Mouse (Mus musculus) MEL (cell line): ENCODE measurements at regions not wholly inside any gene's neighbourhood (a gene's known extent, or its start where the extent isn't known, plus 50 kb on each side); places are given as distances from the start of the nearest gene placed in this dataset.
A peak's percentile ranks its signal among the peaks of the same experiment; 100 is the strongest.

ENCODE experiments used
- DNase-seq: peaks from one replicate; pipeline ENCODE4 v3.0.0; 2011; ENCODE audit warnings: low read depth, low spot score
- H3K27ac ChIP-seq: 2 replicates; pipeline ENCODE4 v1.5.1; 2012; ENCODE audit warnings: low read depth, mild to moderate bottlenecking, control low read depth, low read length, moderate library complexity; ENCODE audit not compliant: control insufficient read depth
- H3K27me3 ChIP-seq, 2 experiments: fragments of 150-350 bp in 1 of 2; sonication (generic) in 1 of 2; 2 replicates each; pipeline ENCODE4 v1.6.1; 2012; ENCODE audit warnings: low read length in 2 of 2, mild to moderate bottlenecking in 2 of 2, improper control_type of control experiment in 1 of 2, moderate library complexity in 1 of 2; ENCODE audit not compliant: insufficient read depth in 2 of 2, control insufficient read depth in 1 of 2
- H3K36me3 ChIP-seq, 2 experiments: 2 replicates each; pipeline ENCODE4 v1.6.1; 2012 to 2014; ENCODE audit warnings: low read length in 2 of 2, improper control_type of control experiment in 1 of 2, inconsistent platforms in 1 of 2, mild to moderate bottlenecking in 1 of 2; ENCODE audit not compliant: insufficient read depth in 2 of 2, control insufficient read depth in 1 of 2
- H3K4me1 ChIP-seq, 2 experiments: fragments of 150-350 bp in 1 of 2; sonication (generic) in 1 of 2; 2 replicates each; pipeline ENCODE4 v1.6.1; 2012; ENCODE audit warnings: low read length in 2 of 2, improper control_type of control experiment in 1 of 2, mild to moderate bottlenecking in 1 of 2; ENCODE audit not compliant: insufficient read depth in 2 of 2, control insufficient read depth in 1 of 2
- H3K4me3 ChIP-seq, 2 experiments: fragments of 150-350 bp in 1 of 2; sonication (generic) in 1 of 2; 2 replicates each; pipeline ENCODE4 v1.5.1; 2012; ENCODE audit warnings: low read depth in 2 of 2, low read length in 2 of 2, mild to moderate bottlenecking in 2 of 2, moderate library complexity in 2 of 2, control low read depth in 1 of 2, improper control_type of control experiment in 1 of 2; ENCODE audit not compliant: control insufficient read depth in 1 of 2, insufficient read depth in 1 of 2
- H3K79me2 ChIP-seq: 2 replicates; pipeline ENCODE4 v1.6.1; 2012; ENCODE audit warnings: mild to moderate bottlenecking, low read length, moderate library complexity; ENCODE audit not compliant: control insufficient read depth, poor library complexity, insufficient read depth
- H3K9ac ChIP-seq: 2 replicates; pipeline ENCODE4 v1.6.1; 2012; ENCODE audit warnings: low read depth, mild to moderate bottlenecking, control low read depth, low read length, moderate library complexity; ENCODE audit not compliant: control insufficient read depth, poor library complexity, severe bottlenecking
- H3K9me3 ChIP-seq: fragments of 150-350 bp; sonication (generic); replicated peaks from 2 replicates; pipeline ENCODE4 v1.6.1; 2012; ENCODE audit warnings: mild to moderate bottlenecking, low read length, improper control_type of control experiment, moderate library complexity; ENCODE audit not compliant: insufficient read depth
- BHLHE40 ChIP-seq: IDR thresholded peaks from 2 replicates; pipeline ENCODE4 v1.6.1; 2012; ENCODE audit warnings: low read depth, mild to moderate bottlenecking, inconsistent platforms, low read length, improper control_type of control experiment, borderline replicate concordance
- CHD1 ChIP-seq: IDR thresholded peaks from 2 replicates; pipeline ENCODE4 v1.6.1; 2012; ENCODE audit warnings: low read depth, mild to moderate bottlenecking, inconsistent platforms, low read length, improper control_type of control experiment
- CHD2 ChIP-seq: IDR thresholded peaks from 2 replicates; pipeline ENCODE4 v1.6.1; 2011; ENCODE audit warnings: low read length, improper control_type of control experiment
- CTCF ChIP-seq, 3 experiments: IDR thresholded peaks in 2 of 3; conservative IDR thresholded peaks in 1 of 3; 2 replicates each; pipeline ENCODE4 v1.5.1; 2011 to 2012; ENCODE audit warnings: low read length in 3 of 3, low read depth in 2 of 3, mild to moderate bottlenecking in 2 of 3, improper control_type of control experiment in 1 of 3, inconsistent platforms in 1 of 3, mixed read lengths in 1 of 3, moderate library complexity in 1 of 3; ENCODE audit not compliant: control insufficient read depth in 1 of 3, insufficient read depth in 1 of 3, poor library complexity in 1 of 3, severe bottlenecking in 1 of 3
- E2F4 ChIP-seq: IDR thresholded peaks from 2 replicates; pipeline ENCODE4 v1.6.1; 2011; ENCODE audit warnings: low read depth, low read length, improper control_type of control experiment, borderline replicate concordance
- ELF1 ChIP-seq: IDR thresholded peaks from 2 replicates; pipeline ENCODE4 v1.6.1; 2014; ENCODE audit warnings: low read depth, mild to moderate bottlenecking, inconsistent platforms, low read length, improper control_type of control experiment, moderate library complexity
- EP300 ChIP-seq, 2 experiments: IDR thresholded peaks; 2 replicates each; pipeline ENCODE4 v1.6.1; 2011; ENCODE audit warnings: improper control_type of control experiment in 2 of 2, low read length in 2 of 2, low read depth in 1 of 2, mild to moderate bottlenecking in 1 of 2
- ETS1 ChIP-seq: IDR thresholded peaks from 2 replicates; pipeline ENCODE4 v1.6.1; 2012; ENCODE audit warnings: low read depth, mild to moderate bottlenecking, inconsistent platforms, low read length, improper control_type of control experiment, moderate library complexity
- GABPA ChIP-seq: IDR thresholded peaks from 2 replicates; pipeline ENCODE4 v1.6.1; 2012; ENCODE audit warnings: low read depth, mild to moderate bottlenecking, inconsistent platforms, low read length, improper control_type of control experiment, moderate library complexity
- GATA1 ChIP-seq: IDR thresholded peaks from 2 replicates; pipeline ENCODE4 v1.6.1; 2011; ENCODE audit warnings: low read depth, low read length, improper control_type of control experiment
- JUND ChIP-seq: IDR thresholded peaks from 2 replicates; pipeline ENCODE4 v1.6.1; 2011; ENCODE audit warnings: low read depth, mild to moderate bottlenecking, improper control_type of control experiment, low read length
- KAT2A ChIP-seq: conservative IDR thresholded peaks from 2 replicates; pipeline ENCODE4 v1.6.1; 2012; ENCODE audit warnings: low read depth, low read length, improper control_type of control experiment, inconsistent platforms
- MAX ChIP-seq: IDR thresholded peaks from 2 replicates; pipeline ENCODE4 v1.6.1; 2011; ENCODE audit warnings: low read length, improper control_type of control experiment
- MAZ ChIP-seq: IDR thresholded peaks from 2 replicates; pipeline ENCODE4 v1.6.1; 2012; ENCODE audit warnings: low read depth, mild to moderate bottlenecking, inconsistent platforms, low read length, improper control_type of control experiment
- MEF2A ChIP-seq: IDR thresholded peaks from 2 replicates; pipeline ENCODE4 v1.6.1; 2014; ENCODE audit warnings: low read depth, mild to moderate bottlenecking, inconsistent platforms, low read length, improper control_type of control experiment; ENCODE audit not compliant: poor library complexity, insufficient replicate concordance, severe bottlenecking; ENCODE audit errors: extremely low read depth
- MYB ChIP-seq: IDR thresholded peaks from 2 replicates; pipeline ENCODE4 v1.6.1; 2011; ENCODE audit warnings: mild to moderate bottlenecking, low read depth, low read length, improper control_type of control experiment
- MYC ChIP-seq: IDR thresholded peaks from 2 replicates; pipeline ENCODE4 v1.6.1; 2011; ENCODE audit warnings: low read depth, mild to moderate bottlenecking, low read length, improper control_type of control experiment, moderate library complexity
- POLR2A ChIP-seq, 2 experiments: IDR thresholded peaks; 2 replicates each; pipeline ENCODE4 v1.6.1; 2011 to 2012; ENCODE audit warnings: low read length in 2 of 2, mild to moderate bottlenecking in 2 of 2, control low read depth in 1 of 2, improper control_type of control experiment in 1 of 2, low read depth in 1 of 2, moderate library complexity in 1 of 2; ENCODE audit not compliant: control insufficient read depth in 1 of 2, insufficient read depth in 1 of 2, poor library complexity in 1 of 2
- POLR2AphosphoS2 ChIP-seq: IDR thresholded peaks from 2 replicates; pipeline ENCODE4 v1.6.1; 2011; ENCODE audit warnings: low read length, improper control_type of control experiment
- POLR2AphosphoS5 ChIP-seq: IDR thresholded peaks from 2 replicates; pipeline ENCODE4 v1.6.1; 2012; ENCODE audit warnings: low read depth, borderline replicate concordance, mild to moderate bottlenecking, inconsistent platforms, low read length, moderate library complexity, mixed read lengths
- RAD21 ChIP-seq: IDR thresholded peaks from 2 replicates; pipeline ENCODE4 v1.6.1; 2011; ENCODE audit warnings: mild to moderate bottlenecking, low read depth, low read length, improper control_type of control experiment
- RCOR1 ChIP-seq: IDR thresholded peaks from 2 replicates; pipeline ENCODE4 v1.6.1; 2012; ENCODE audit warnings: low read depth, mild to moderate bottlenecking, inconsistent platforms, low read length, improper control_type of control experiment
- SIN3A ChIP-seq: IDR thresholded peaks from 2 replicates; pipeline ENCODE4 v1.6.1; 2012; ENCODE audit warnings: low read length, improper control_type of control experiment, inconsistent platforms
- SMC3 ChIP-seq: IDR thresholded peaks from 2 replicates; pipeline ENCODE4 v1.6.1; 2011; ENCODE audit warnings: low read depth, low read length, improper control_type of control experiment
- TBP ChIP-seq: IDR thresholded peaks from 2 replicates; pipeline ENCODE4 v1.8.0; 2011; ENCODE audit warnings: low read depth, low read length, improper control_type of control experiment
- TCF12 ChIP-seq: IDR thresholded peaks from 2 replicates; pipeline ENCODE4 v1.6.1; 2014; ENCODE audit warnings: low read depth, mild to moderate bottlenecking, inconsistent platforms, low read length, improper control_type of control experiment, moderate library complexity
- UBTF ChIP-seq: IDR thresholded peaks from 2 replicates; pipeline ENCODE4 v1.6.1; 2012; ENCODE audit warnings: low read depth, mild to moderate bottlenecking, inconsistent platforms, low read length, improper control_type of control experiment, moderate library complexity, borderline replicate concordance; ENCODE audit not compliant: insufficient read depth
- USF1 ChIP-seq: IDR thresholded peaks from 2 replicates; pipeline ENCODE4 v1.6.1; 2014; ENCODE audit warnings: low read depth, mild to moderate bottlenecking, inconsistent platforms, low read length, improper control_type of control experiment, moderate library complexity
- USF2 ChIP-seq, 2 experiments: IDR thresholded peaks; 2 replicates each; pipeline ENCODE4 v1.6.1; 2011 to 2012; ENCODE audit warnings: improper control_type of control experiment in 2 of 2, low read length in 2 of 2, borderline replicate concordance in 1 of 2, inconsistent platforms in 1 of 2, low read depth in 1 of 2, mild to moderate bottlenecking in 1 of 2; ENCODE audit not compliant: insufficient read depth in 1 of 2
- ZC3H11A ChIP-seq: IDR thresholded peaks from 2 replicates; pipeline ENCODE4 v1.6.1; 2012; ENCODE audit warnings: low read depth, mild to moderate bottlenecking, inconsistent platforms, low read length, improper control_type of control experiment
- ZKSCAN1 ChIP-seq: IDR thresholded peaks from 2 replicates; pipeline ENCODE4 v1.6.1; 2012; ENCODE audit warnings: low read depth, mild to moderate bottlenecking, inconsistent platforms, low read length, improper control_type of control experiment, moderate library complexity
- ZMIZ1 ChIP-seq: IDR thresholded peaks from 2 replicates; pipeline ENCODE4 v1.6.1; 2012; ENCODE audit warnings: low read depth, mild to moderate bottlenecking, inconsistent platforms, low read length, improper control_type of control experiment, moderate library complexity
- ZNF384 ChIP-seq: IDR thresholded peaks from 2 replicates; pipeline ENCODE4 v1.6.1; 2012; ENCODE audit warnings: low read depth, mild to moderate bottlenecking, inconsistent platforms, low read length, improper control_type of control experiment

GRCm38 (mm10) chr16:81045686-81046085 lies 154.8 kb upstream of the Ncam2 start:
- no peak overlapping the region for H3K27ac ChIP-seq
- no peaks in the 10 kb centered on the region for H3K27me3 ChIP-seq
- H3K4me1 ChIP-seq = no peaks in the 10 kb centered on the region
- H3K79me2 ChIP-seq = no peaks in the 10 kb centered on the region
- no peaks in the 10 kb centered on the region for H3K36me3 ChIP-seq
- no peak overlapping the region for H3K4me3 ChIP-seq
- TF ChIP-seq POLR2AphosphoS2 = no peak
- no peak for TF ChIP-seq SIN3A
- no peak for TF ChIP-seq ZKSCAN1
- no peak for DNase-seq
- H3K9ac ChIP-seq = no peak overlapping the region
- no peaks in the 10 kb centered on the region for H3K9me3 ChIP-seq

DNA sequence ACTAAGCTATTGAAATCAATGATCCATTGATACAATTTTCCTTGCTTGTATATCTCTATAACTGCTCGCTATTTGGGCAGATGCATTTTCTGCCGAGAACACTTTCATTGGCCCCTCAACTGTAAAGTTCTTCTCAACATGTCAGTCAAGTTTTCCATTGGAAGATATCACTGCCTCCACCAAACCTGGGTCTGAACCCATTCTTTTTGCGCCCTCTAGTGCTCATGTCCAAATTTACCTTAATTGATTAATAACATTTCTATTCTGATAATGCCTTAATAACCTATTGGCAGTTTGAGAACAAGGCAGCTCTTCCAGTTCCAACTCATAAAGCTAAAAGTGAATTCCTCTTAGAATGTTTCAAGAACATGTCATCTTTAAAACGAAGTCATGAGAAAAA lies 132.2 kb upstream of the Ncam2 start:
- no peak overlapping the region for H3K4me3 ChIP-seq
- no peak overlapping the region for H3K9ac ChIP-seq
- H3K79me2 ChIP-seq = no peaks in the 10 kb centered on the region
- no peak overlapping the region for H3K27ac ChIP-seq
- no peaks in the 10 kb centered on the region for H3K27me3 ChIP-seq
- no peaks in the 10 kb centered on the region for H3K4me1 ChIP-seq
- H3K9me3 ChIP-seq = no peaks in the 10 kb centered on the region
- no peaks in the 10 kb centered on the region for H3K36me3 ChIP-seq
- DNase-seq = peak; percentile 6
- TF ChIP-seq ZNF384 = no peak
- TF ChIP-seq MAZ = no peak
- no peak for TF ChIP-seq TCF12
- TF ChIP-seq SIN3A = no peak
- 0 out of 2 replicates have a peak, but pooled peaks have one; percentile 24 for TF ChIP-seq ZC3H11A
- TF ChIP-seq RCOR1 = no peak
- TF ChIP-seq TBP = no peak
- TF ChIP-seq GATA1 = no peak
- no peak for TF ChIP-seq CHD2
- no peak for TF ChIP-seq ETS1
- TF ChIP-seq CHD1 = no peak
- no peak for TF ChIP-seq MYC
- no peak for TF ChIP-seq GABPA
- no peak for TF ChIP-seq JUND
- no peak for TF ChIP-seq POLR2AphosphoS5
- TF ChIP-seq SMC3 = peak; percentile 52
- TF ChIP-seq ELF1 = no peak
- no peak for TF ChIP-seq POLR2AphosphoS2
- no peak for TF ChIP-seq USF2 (IDR thresholded peaks at IDR 0.05; ENCODE audit: borderline replicate concordance in 1 of 2, insufficient read depth in 1 of 2, low read depth in 1 of 2, low read length in 2 of 2)
- TF ChIP-seq E2F4 = no peak
- no peak for TF ChIP-seq MEF2A
- no peak for TF ChIP-seq EP300 (IDR thresholded peaks at IDR 0.05; ENCODE audit: low read depth in 1 of 2, low read length in 2 of 2)
- no peak for TF ChIP-seq KAT2A
- TF ChIP-seq USF1 = no peak
- peak; percentile 2 to 50 (median 8); a peak in 2 of 6 replicates for TF ChIP-seq CTCF (IDR thresholded peaks at IDR 0.05 in 2 of 3, conservative IDR thresholded peaks at IDR 0.05 in 1 of 3; ENCODE audit: control insufficient read depth in 1 of 3, insufficient read depth in 1 of 3, low read depth in 2 of 3, low read length in 3 of 3, poor library complexity in 1 of 3, severe bottlenecking in 1 of 3)
- no peak for TF ChIP-seq MYB
- TF ChIP-seq MAX = no peak
- TF ChIP-seq UBTF = no peak
- TF ChIP-seq POLR2A (IDR thresholded peaks at IDR 0.05; ENCODE audit: control insufficient read depth in 1 of 2, insufficient read depth in 1 of 2, low read depth in 1 of 2, low read length in 2 of 2, poor library complexity in 1 of 2) = no peak
- TF ChIP-seq ZMIZ1 = no peak
- no peak for TF ChIP-seq BHLHE40
- TF ChIP-seq RAD21 = peak; percentile 32
- TF ChIP-seq ZKSCAN1 = no peak
